Mouse (Mus musculus) urinary bladder, postnatal 36 days (tissue): Measurements from ENCODE around the gene Gltpd2.

Experiments used
- DNase-seq, 2 experiments: peaks; one replicate each; pipeline ENCODE4 v3.0.0; 2022; ENCODE audit warnings: low spot score in 2 of 2, mixed read lengths in 1 of 2

Gene Gltpd2

DNA sequence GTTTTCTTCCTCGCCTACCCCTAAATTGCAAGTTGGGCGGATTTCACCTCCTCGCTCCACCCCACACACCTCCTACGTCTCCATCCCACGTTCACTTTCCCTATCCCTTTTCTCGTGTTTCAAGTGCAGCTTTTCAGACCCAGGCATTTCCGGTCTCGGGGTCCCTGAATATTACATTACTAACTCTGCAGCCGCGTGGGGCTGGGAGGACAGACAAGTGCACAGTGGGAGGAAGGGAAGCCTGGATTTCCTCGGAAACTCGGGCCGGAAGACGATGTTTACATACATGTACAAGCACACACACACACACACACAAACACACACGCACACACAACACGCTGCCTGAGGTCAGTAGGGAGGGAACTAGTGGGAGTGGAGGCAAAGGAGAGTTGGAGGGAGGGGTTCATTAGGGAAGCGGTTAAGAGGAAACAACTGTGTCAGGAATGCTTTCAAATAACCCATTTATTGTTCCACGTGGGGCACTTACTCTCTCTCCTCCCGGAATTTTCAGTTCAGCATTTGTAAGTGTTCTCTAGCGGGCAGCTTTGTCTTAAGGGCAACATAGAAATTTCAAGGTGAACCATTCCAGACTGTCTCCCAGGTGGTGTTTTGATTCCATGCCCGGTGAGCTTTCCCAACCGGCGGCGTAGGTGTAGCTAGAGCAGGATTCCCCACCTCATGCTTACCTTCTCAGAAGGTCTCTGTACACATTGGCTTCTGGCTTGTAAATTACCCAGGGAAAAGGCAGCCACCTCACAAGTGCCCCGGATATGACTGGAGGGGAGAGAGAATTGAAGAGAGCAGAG lies 44.7 kb downstream of the Gltpd2 start:
- DNase-seq, result peak in 1 of 2 experiments; percentile 27

DNA sequence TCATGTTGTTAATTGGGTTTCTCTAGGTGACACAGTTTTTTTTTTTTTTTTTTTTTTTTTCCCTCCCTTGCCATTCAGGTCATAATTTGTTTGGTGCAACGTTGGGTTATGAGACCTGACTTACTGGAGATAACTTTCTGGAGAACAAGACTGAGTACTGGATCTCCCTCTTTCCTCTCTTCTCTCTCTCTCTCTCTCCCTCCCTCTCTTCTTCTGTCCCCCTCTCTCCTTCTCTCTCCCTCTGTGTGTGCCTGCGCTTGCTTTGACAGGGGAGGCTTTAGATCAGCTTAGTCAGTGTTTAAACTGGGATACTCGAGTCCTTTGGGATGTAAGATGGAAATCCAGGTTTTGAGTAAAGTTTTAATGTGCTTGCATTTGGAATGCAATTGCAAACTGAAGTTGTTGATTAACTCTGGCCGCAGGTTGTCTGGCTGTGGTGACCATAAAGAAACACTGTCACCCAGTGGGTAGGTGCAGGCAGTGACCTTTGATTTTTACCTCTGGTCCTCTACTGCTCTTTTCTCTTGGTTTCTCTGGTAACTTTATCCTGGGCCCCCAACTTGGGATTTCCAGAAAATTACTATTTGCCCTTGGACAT lies 45.4 kb downstream of the Gltpd2 start:
- DNase-seq, result no peak

GRCm38 (mm10) chr11:70566586-70566985 lies 47.6 kb downstream of the Gltpd2 start:
- no peak for DNase-seq
